Mouse (Mus musculus) embryonic fibroblast, embryonic 13.5 days (primary cell): ENCODE measurements around the gene Aldh1a2. TPM values are rescaled to one million over a fixed set of nuclear protein-coding genes. Genes with fewer than 3 reads are reported as not detected.

Source experiments
- H3K27ac ChIP-seq: 2 replicates; pipeline ENCODE4 v1.5.1; 2012; ENCODE audit warnings: low read length, control low read depth, inconsistent platforms; ENCODE audit not compliant: insufficient read depth
- H3K4me1 ChIP-seq: 2 replicates; pipeline ENCODE4 v1.6.1; 2011; ENCODE audit warnings: low read length; ENCODE audit not compliant: control insufficient read depth, insufficient read depth
- H3K4me3 ChIP-seq: 2 replicates; pipeline ENCODE4 v1.5.1; 2011; ENCODE audit warnings: mild to moderate bottlenecking, control low read depth, low read length; ENCODE audit not compliant: insufficient read depth
- CTCF ChIP-seq: IDR thresholded peaks from 2 replicates; pipeline ENCODE4 v1.5.1; 2011; ENCODE audit warnings: mild to moderate bottlenecking, control low read depth, low read length, moderate library complexity, borderline replicate concordance; ENCODE audit not compliant: insufficient read depth
- POLR2A ChIP-seq: IDR thresholded peaks from 2 replicates; pipeline ENCODE4 v1.6.1; 2011; ENCODE audit warnings: low read depth, mild to moderate bottlenecking, control low read depth, low read length, moderate library complexity
- polyA plus RNA-seq: library from polyadenylated mRNA; stranded (reverse); fragments of >200 nt; gene quantifications from 2 replicates; pipeline ENCODE4 v1.2.4, GENCODE M21; 2011; ENCODE audit warnings: low read depth; ENCODE audit not compliant: missing spikeins, insufficient read length

Gene Aldh1a2
- polyA plus RNA-seq, 1 experiment, result 4.0 TPM

GRCm38 (mm10) chr9:71241515-71242411 is 26.2 kb downstream of the Aldh1a2 start:
- H3K27ac ChIP-seq, result no peak overlapping the region
- H3K4me3 ChIP-seq, result no peak overlapping the region
- TF ChIP-seq POLR2A, result no peak
- no peak for TF ChIP-seq CTCF
- H3K4me1 ChIP-seq, result no peaks in the 10 kb centered on the region

DNA sequence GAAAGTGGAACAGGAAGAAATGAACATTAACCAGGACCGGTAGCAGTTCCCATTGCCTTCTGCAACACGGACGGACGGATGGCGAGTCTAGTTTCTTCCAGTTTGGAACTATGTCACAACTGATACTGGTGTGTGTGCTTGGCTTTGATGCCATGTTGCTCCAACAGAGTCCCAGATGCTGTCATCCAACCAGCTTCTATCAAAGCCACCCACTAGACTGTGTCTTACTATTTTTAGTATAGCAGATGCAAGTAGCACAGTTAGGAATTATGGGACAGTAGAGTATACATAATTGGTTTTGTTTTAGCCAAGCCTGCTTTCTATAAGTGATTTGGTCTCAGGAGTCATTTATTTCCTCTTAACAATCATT is 26.8 kb downstream of the Aldh1a2 start:
- Histone ChIP-seq H3K4me3 (no peak overlapping the region), H3K27ac (no peak overlapping the region), H3K4me1 (no peaks in the 10 kb centered on the region)
- TF ChIP-seq POLR2A (no peak), CTCF (no peak)

DNA sequence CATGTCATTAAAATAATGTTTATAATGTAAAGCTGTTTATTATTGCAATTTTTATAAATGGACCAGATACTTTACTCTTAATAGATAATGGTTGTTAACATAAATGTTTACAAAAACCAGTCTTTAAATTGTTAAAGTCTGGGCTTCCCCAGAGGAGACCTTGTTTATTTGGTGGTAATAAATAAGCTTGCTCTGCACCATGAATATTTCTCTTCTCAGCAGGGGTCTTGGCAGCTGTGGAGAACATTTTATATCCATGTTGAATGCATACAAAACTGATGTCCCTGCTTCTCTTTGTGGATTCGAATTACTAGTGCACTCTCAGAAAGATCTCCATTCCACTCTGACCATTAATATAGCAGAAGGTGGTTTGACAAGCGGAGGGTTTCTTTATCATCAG is 38.8 kb downstream of the Aldh1a2 start:
- Histone ChIP-seq H3K4me3 (no peak overlapping the region), H3K27ac (no peak overlapping the region), H3K4me1 (no peaks in the 10 kb centered on the region)
- TF ChIP-seq POLR2A, result no peak
- TF ChIP-seq CTCF, result no peak

GRCm38 (mm10) chr9:71262711-71263110 is 47.1 kb downstream of the Aldh1a2 start:
- TF ChIP-seq CTCF, result no peak
- TF ChIP-seq POLR2A, result no peak
- Histone ChIP-seq H3K27ac (no peak overlapping the region), H3K4me1 (no peaks in the 10 kb centered on the region), H3K4me3 (no peak overlapping the region)

DNA sequence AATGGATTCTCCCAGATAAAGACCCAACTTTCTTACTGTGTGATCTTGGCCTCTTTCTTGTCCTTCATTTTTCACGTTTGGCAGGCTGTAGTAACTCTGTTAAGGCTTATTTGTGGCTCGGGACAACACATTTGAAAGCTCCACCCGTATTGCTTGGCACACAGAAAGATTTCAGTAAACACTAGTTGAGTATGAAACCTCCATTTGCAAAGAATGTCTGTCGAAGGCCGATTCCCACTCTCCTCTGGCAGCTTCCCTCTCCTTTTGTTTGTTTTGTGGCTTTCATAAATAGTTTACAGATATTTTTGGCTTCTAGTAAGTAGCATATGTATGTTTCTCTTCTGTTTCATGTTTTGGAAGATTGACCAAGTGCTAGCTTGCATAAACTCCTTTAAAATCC is 54.1 kb downstream of the Aldh1a2 start:
- Histone ChIP-seq H3K4me3 (no peak overlapping the region), H3K4me1 (no peaks in the 10 kb centered on the region), H3K27ac (no peak overlapping the region)
- no peak for TF ChIP-seq POLR2A
- TF ChIP-seq CTCF, result no peak

GRCm38 (mm10) chr9:71270205-71270604 is 54.6 kb downstream of the Aldh1a2 start:
- Histone ChIP-seq H3K27ac (no peak overlapping the region), H3K4me3 (no peak overlapping the region), H3K4me1 (no peaks in the 10 kb centered on the region)
- TF ChIP-seq POLR2A, result no peak
- TF ChIP-seq CTCF, result no peak

- Histone ChIP-seq H3K4me1 (no peaks in the 10 kb centered on the region), H3K27ac (no peak overlapping the region), H3K4me3 (no peak overlapping the region)
- TF ChIP-seq CTCF (no peak), POLR2A (no peak)
These were observed 60.6 kb downstream of the Aldh1a2 start for GRCm38 (mm10) chr9:71276149-71276721.

DNA sequence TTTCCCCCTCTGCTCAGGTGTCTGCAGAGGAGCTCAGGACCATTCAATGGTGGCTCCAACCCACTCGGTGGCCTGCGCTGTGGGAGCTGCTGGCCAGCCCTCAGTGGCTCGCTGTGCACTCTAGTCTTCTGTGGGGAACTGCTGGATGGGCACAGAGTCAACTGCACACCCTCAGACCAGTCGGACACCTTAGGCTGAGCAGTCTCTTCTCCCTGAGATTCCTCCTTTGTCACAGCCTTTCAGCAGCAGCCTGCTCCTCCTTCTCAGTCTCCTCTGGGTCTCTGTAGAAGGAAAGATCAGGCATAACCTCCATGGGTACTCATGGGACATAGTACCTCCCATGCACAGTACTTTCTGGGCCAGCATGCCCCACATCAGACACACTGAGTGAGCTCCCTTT is 63.2 kb downstream of the Aldh1a2 start:
- no peak overlapping the region for H3K27ac ChIP-seq
- no peak overlapping the region for H3K4me3 ChIP-seq
- no peak for TF ChIP-seq POLR2A
- TF ChIP-seq CTCF, result no peak
- H3K4me1 ChIP-seq, result no peaks in the 10 kb centered on the region

DNA sequence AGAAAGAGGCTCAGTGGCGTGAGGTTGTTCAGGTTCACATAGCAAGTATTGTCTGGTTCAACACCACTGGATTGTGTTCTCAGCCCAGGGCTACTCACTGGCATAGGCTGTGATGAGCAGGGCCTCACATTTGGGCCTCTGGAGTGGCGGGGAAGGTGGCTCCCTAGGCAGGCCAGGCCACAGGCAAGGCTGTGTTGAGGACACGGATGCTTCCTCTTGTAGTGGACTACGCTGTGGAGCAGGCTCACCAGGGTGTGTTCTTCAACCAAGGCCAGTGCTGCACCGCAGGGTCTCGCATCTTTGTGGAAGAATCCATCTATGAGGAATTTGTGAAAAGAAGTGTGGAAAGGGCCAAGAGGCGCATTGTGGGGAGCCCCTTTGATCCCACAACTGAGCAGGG is 67.6 kb downstream of the Aldh1a2 start:
- Histone ChIP-seq H3K4me1 (no peaks in the 10 kb centered on the region), H3K4me3 (no peak overlapping the region), H3K27ac (no peak overlapping the region)
- no peak for TF ChIP-seq POLR2A
- TF ChIP-seq CTCF, result no peak

- no peak overlapping the region for H3K27ac ChIP-seq
- TF ChIP-seq CTCF, result no peak
- no peak for TF ChIP-seq POLR2A
- no peaks in the 10 kb centered on the region; the same call in none of the 2 replicates for H3K4me1 ChIP-seq
- H3K4me3 ChIP-seq, result no peak overlapping the region
These were observed 69.6 kb downstream of the Aldh1a2 start for GRCm38 (mm10) chr9:71285231-71285630.
